Mouse (Mus musculus) myocyte (in vitro differentiated cells): Measurements from ENCODE around the gene Iqgap2. TPM values are rescaled to one million over a fixed set of nuclear protein-coding genes. Genes with fewer than 3 reads are reported as not detected.

ENCODE experiments used
- H3K27me3 ChIP-seq: one replicate; pipeline ENCODE4 v1.6.1; 2011; ENCODE audit not compliant: control insufficient read depth, insufficient read depth, insufficient read length
- H3K36me3 ChIP-seq: one replicate; pipeline ENCODE4 v1.6.1; 2011; ENCODE audit not compliant: control insufficient read depth, insufficient read depth
- H3K4me2 ChIP-seq: one replicate; pipeline ENCODE4 v1.6.1; 2011; ENCODE audit warnings: low read depth, control low read depth
- H3K4me3 ChIP-seq: one replicate; pipeline ENCODE4 v1.5.1; 2011; ENCODE audit warnings: mild to moderate bottlenecking, control low read depth, moderate library complexity
- H3K79me2 ChIP-seq: one replicate; pipeline ENCODE4 v1.6.1; 2011; ENCODE audit not compliant: control insufficient read depth, insufficient read depth
- H3ac ChIP-seq: one replicate; pipeline ENCODE4 v1.6.1; 2011; ENCODE audit not compliant: control insufficient read depth, insufficient read length
- CEBPB ChIP-seq: IDR thresholded peaks from 2 replicates; pipeline ENCODE4 v1.6.1; 2011; ENCODE audit warnings: mild to moderate bottlenecking, moderate library complexity; ENCODE audit not compliant: poor library complexity, insufficient read depth, severe bottlenecking
- E2F4 ChIP-seq: IDR thresholded peaks from one replicate; pipeline ENCODE4 v1.6.1; 2011; ENCODE audit warnings: mild to moderate bottlenecking, control low read depth, moderate library complexity; ENCODE audit not compliant: insufficient read depth
- MAX ChIP-seq: IDR thresholded peaks from one replicate; pipeline ENCODE4 v1.6.1; 2011; ENCODE audit warnings: low read depth, mild to moderate bottlenecking, control low read depth
- MYOD1 ChIP-seq, 3 experiments: IDR thresholded peaks; one replicate each; pipeline ENCODE4 v1.6.1; 2011; ENCODE audit warnings: control low read depth in 2 of 3, low read depth in 2 of 3, mild to moderate bottlenecking in 2 of 3, moderate library complexity in 1 of 3; ENCODE audit not compliant: insufficient read length in 2 of 3, control insufficient read depth in 1 of 3
- MYOG ChIP-seq, 3 experiments: IDR thresholded peaks; one replicate each; pipeline ENCODE4 v1.6.1; 2011; ENCODE audit warnings: control low read depth in 2 of 3, low read depth in 2 of 3, mild to moderate bottlenecking in 2 of 3; ENCODE audit not compliant: insufficient read length in 2 of 3, control insufficient read depth in 1 of 3, insufficient read depth in 1 of 3
- POLR2A ChIP-seq: IDR thresholded peaks from one replicate; pipeline ENCODE4 v1.6.1; 2011; ENCODE audit warnings: low read depth, mild to moderate bottlenecking, control low read depth, moderate library complexity; ENCODE audit not compliant: insufficient read length
- POLR2AphosphoS2 ChIP-seq: IDR thresholded peaks from one replicate; pipeline ENCODE4 v1.6.1; 2011; ENCODE audit warnings: low read depth, control low read depth; ENCODE audit not compliant: insufficient read length
- REST ChIP-seq: IDR thresholded peaks from one replicate; pipeline ENCODE4 v1.6.1; 2011; ENCODE audit warnings: mild to moderate bottlenecking, control low read depth, moderate library complexity; ENCODE audit not compliant: insufficient read depth, insufficient read length
- SRF ChIP-seq: IDR thresholded peaks from one replicate; pipeline ENCODE4 v1.6.1; 2011; ENCODE audit warnings: low read depth; ENCODE audit not compliant: control insufficient read depth, insufficient read length
- TCF12 ChIP-seq: IDR thresholded peaks from one replicate; pipeline ENCODE4 v1.6.1; 2011; ENCODE audit warnings: mild to moderate bottlenecking, control low read depth; ENCODE audit not compliant: poor library complexity, insufficient read depth, severe bottlenecking
- TCF3 ChIP-seq: IDR thresholded peaks from one replicate; pipeline ENCODE4 v1.6.1; 2011; ENCODE audit warnings: low read depth, control low read depth; ENCODE audit not compliant: insufficient read length
- USF1 ChIP-seq: IDR thresholded peaks from one replicate; pipeline ENCODE4 v1.6.1; 2011; ENCODE audit warnings: low read depth, mild to moderate bottlenecking, control low read depth, moderate library complexity
- polyA plus RNA-seq: library from polyadenylated mRNA; unstranded; fragments of >200 nt; fragmentation: generic; extraction: Trizol; gene quantifications from one replicate; pipeline ENCODE4 v1.2.1, GENCODE M21; 2012; ENCODE audit warnings: missing spikeins

The Iqgap2 gene
- polyA plus RNA-seq, 1 experiment, result 0.02 TPM

DNA sequence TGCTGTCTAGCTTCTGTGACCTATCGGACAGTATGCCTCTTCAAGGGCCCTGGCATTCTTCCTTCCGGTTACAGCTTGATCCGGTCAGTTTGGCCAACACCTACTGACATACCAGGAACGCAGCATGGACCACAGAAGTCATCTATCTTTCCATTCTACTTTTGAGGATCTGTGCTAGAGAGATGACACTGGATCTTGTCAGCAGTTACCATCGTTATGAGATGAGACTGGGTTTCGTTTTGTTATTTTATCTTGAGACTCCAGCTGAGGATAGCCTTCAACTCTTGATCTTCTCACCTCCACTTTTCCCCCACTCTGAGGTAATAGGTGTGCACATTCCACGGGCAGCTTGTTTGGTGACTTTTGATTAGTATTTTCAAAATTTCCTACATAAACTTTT is 219.3 kb downstream of the Iqgap2 start:
- TF ChIP-seq MYOD1 (IDR thresholded peaks at IDR 0.05; ENCODE audit: control insufficient read depth in 1 of 3, insufficient read length in 2 of 3, low read depth in 2 of 3), result no peak
- no peak for TF ChIP-seq POLR2A
- no peak for TF ChIP-seq TCF3
- no peak for TF ChIP-seq SRF
- no peak for TF ChIP-seq CEBPB
- no peak for TF ChIP-seq MAX
- no peak for TF ChIP-seq USF1
- TF ChIP-seq POLR2AphosphoS2, result no peak
- TF ChIP-seq TCF12, result no peak
- no peak for TF ChIP-seq MYOG (IDR thresholded peaks at IDR 0.05; ENCODE audit: control insufficient read depth in 1 of 3, insufficient read depth in 1 of 3, insufficient read length in 2 of 3, low read depth in 2 of 3)
- TF ChIP-seq REST, result no peak
- no peak for TF ChIP-seq E2F4

GRCm38 (mm10) chr13:95671108-95671897 is 220.4 kb downstream of the Iqgap2 start:
- H3K79me2 ChIP-seq, result no peaks in the 10 kb centered on the region
- H3ac ChIP-seq, result no peak overlapping the region
- H3K4me2 ChIP-seq, result no peak overlapping the region
- H3K4me3 ChIP-seq, result no peak overlapping the region
- H3K36me3 ChIP-seq, result no peaks in the 10 kb centered on the region
- TF ChIP-seq MYOG (IDR thresholded peaks at IDR 0.05; ENCODE audit: control insufficient read depth in 1 of 3, insufficient read depth in 1 of 3, insufficient read length in 2 of 3, low read depth in 2 of 3) (no peak), REST (no peak), MYOD1 (IDR thresholded peaks at IDR 0.05; ENCODE audit: control insufficient read depth in 1 of 3, insufficient read length in 2 of 3, low read depth in 2 of 3) (no peak), USF1 (no peak), SRF (no peak), TCF12 (no peak), CEBPB (no peak), POLR2A (no peak), TCF3 (no peak), POLR2AphosphoS2 (no peak), E2F4 (no peak)
- H3K27me3 ChIP-seq, result no peaks in the 10 kb centered on the region

More for the DNA sequence above, 219.3 kb downstream of the Iqgap2 start:
- H3K79me2 ChIP-seq, result no peaks in the 10 kb centered on the region
- no peak overlapping the region for H3K4me3 ChIP-seq
- H3K27me3 ChIP-seq, result no peaks in the 10 kb centered on the region
- no peak overlapping the region for H3ac ChIP-seq
- H3K4me2 ChIP-seq, result no peak overlapping the region
- H3K36me3 ChIP-seq, result no peaks in the 10 kb centered on the region

DNA sequence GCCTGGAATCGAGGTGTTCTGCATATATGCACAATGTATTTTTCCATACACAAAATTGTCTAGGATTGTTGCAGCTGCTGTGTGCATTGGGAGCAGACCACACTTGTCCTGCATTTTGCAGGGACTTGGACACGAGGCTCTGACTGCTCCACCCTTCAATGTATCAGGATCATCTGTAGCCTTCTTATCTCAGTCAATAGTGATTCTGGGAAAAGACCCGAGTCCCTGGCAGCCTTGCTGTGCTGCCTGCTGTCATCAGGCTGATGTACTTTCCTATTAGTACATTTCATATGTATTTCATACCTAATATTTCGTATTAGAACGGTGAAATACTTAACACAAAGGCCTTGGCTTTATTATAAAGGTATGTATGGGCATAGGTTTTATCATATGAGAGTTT is 221.2 kb downstream of the Iqgap2 start:
- Histone ChIP-seq H3K79me2 (no peaks in the 10 kb centered on the region), H3K27me3 (no peaks in the 10 kb centered on the region), H3ac (no peak overlapping the region), H3K4me2 (no peak overlapping the region), H3K4me3 (no peak overlapping the region), H3K36me3 (no peaks in the 10 kb centered on the region)
- no peak for TF ChIP-seq USF1
- TF ChIP-seq MAX, result no peak
- no peak for TF ChIP-seq CEBPB
- TF ChIP-seq TCF12, result no peak
- no peak for TF ChIP-seq POLR2AphosphoS2
- no peak for TF ChIP-seq E2F4
- TF ChIP-seq MYOG (IDR thresholded peaks at IDR 0.05; ENCODE audit: control insufficient read depth in 1 of 3, insufficient read depth in 1 of 3, insufficient read length in 2 of 3, low read depth in 2 of 3), result no peak
- TF ChIP-seq TCF3, result no peak
- no peak for TF ChIP-seq SRF
- no peak for TF ChIP-seq POLR2A
- no peak for TF ChIP-seq MYOD1 (IDR thresholded peaks at IDR 0.05; ENCODE audit: control insufficient read depth in 1 of 3, insufficient read length in 2 of 3, low read depth in 2 of 3)
- TF ChIP-seq REST, result no peak

- no peaks in the 10 kb centered on the region for H3K79me2 ChIP-seq
- TF ChIP-seq MAX (no peak), TCF3 (no peak), E2F4 (no peak), CEBPB (no peak), MYOG (IDR thresholded peaks at IDR 0.05; ENCODE audit: control insufficient read depth in 1 of 3, insufficient read depth in 1 of 3, insufficient read length in 2 of 3, low read depth in 2 of 3) (no peak), TCF12 (no peak), REST (no peak), POLR2A (no peak), MYOD1 (IDR thresholded peaks at IDR 0.05; ENCODE audit: control insufficient read depth in 1 of 3, insufficient read length in 2 of 3, low read depth in 2 of 3) (no peak), POLR2AphosphoS2 (no peak), USF1 (no peak), SRF (no peak)
- no peak overlapping the region for H3K4me3 ChIP-seq
- H3K4me2 ChIP-seq, result no peak overlapping the region
- no peaks in the 10 kb centered on the region for H3K27me3 ChIP-seq
- no peaks in the 10 kb centered on the region for H3K36me3 ChIP-seq
- no peak overlapping the region for H3ac ChIP-seq
These were observed 224.5 kb downstream of the Iqgap2 start for GRCm38 (mm10) chr13:95667260-95667659.
